Mouse (Mus musculus) embryonic facial prominence, embryonic 11.5 days (tissue): ENCODE results near the gene Syne3. TPM values are rescaled to one million over a fixed set of nuclear protein-coding genes. Genes with fewer than 3 reads are reported as not detected.
A peak's percentile ranks its signal among the peaks of the same experiment; 100 is the strongest.

Source experiments
- ATAC-seq: fragments of 200-750 bp; cut with Nextera tagmentation; replicated peaks from 2 replicates; pipeline ENCODE4 v1.8.0; 2017; ENCODE audit warnings: low read depth; ENCODE audit not compliant: insufficient number of reproducible peaks, low FRiP score, low TSS enrichment
- DNase-seq: peaks from one replicate; pipeline ENCODE4 v3.0.0-alpha.2; 2015; ENCODE audit warnings: low spot score
- H3K27ac ChIP-seq: fragments of 300-500 bp; sonication (generic); replicated peaks from 2 replicates; pipeline ENCODE4 v1.5.1; 2014; ENCODE audit warnings: mild to moderate bottlenecking, low read depth, low read length, control low read depth
- H3K27me3 ChIP-seq: fragments of 300-500 bp; sonication (generic); 2 replicates; pipeline ENCODE4 v1.6.1; 2014; ENCODE audit warnings: mild to moderate bottlenecking, low read length, moderate library complexity, mixed read lengths; ENCODE audit not compliant: control insufficient read depth, insufficient read depth
- H3K36me3 ChIP-seq: fragments of 300-500 bp; sonication (generic); replicated peaks from 2 replicates; pipeline ENCODE4 v1.6.1; 2014; ENCODE audit warnings: low read depth, mild to moderate bottlenecking, low read length, moderate library complexity, mixed read lengths; ENCODE audit not compliant: control insufficient read depth, insufficient read depth
- H3K4me1 ChIP-seq: fragments of 300-500 bp; sonication (generic); 2 replicates; pipeline ENCODE4 v1.6.1; 2014; ENCODE audit warnings: low read length, mixed read lengths; ENCODE audit not compliant: control insufficient read depth, insufficient read depth
- H3K4me2 ChIP-seq: fragments of 300-500 bp; sonication (generic); 2 replicates; pipeline ENCODE4 v1.6.1; 2014; ENCODE audit warnings: low read depth, mild to moderate bottlenecking, control low read depth, low read length, moderate library complexity
- H3K4me3 ChIP-seq: fragments of 300-500 bp; sonication (generic); 2 replicates; pipeline ENCODE4 v1.5.1; 2014; ENCODE audit warnings: low read depth, low read length, control low read depth
- H3K9ac ChIP-seq: fragments of 300-500 bp; sonication (generic); replicated peaks from 2 replicates; pipeline ENCODE4 v1.6.1; 2014; ENCODE audit warnings: mild to moderate bottlenecking, control low read depth, low read length
- H3K9me3 ChIP-seq: fragments of 300-500 bp; sonication (generic); replicated peaks from 2 replicates; pipeline ENCODE4 v1.6.1; 2016; ENCODE audit warnings: mild to moderate bottlenecking, low read length, inconsistent platforms, mixed read lengths; ENCODE audit not compliant: control insufficient read depth
- WGBS: fragments of 180-500 bp; shearing (Covaris S2); extraction: QIAGEN DNeasy Blood & Tissue Kit; methylation state at CpG from one replicate; pipeline ENCODE4 v1.1.7; 2014; 5-methylcytosine and 5-hydroxymethylcytosine counted together
- polyA plus RNA-seq: library from polyadenylated mRNA; unstranded; fragments of >200 nt; fragmentation: Nextera tagmentation; extraction: Ambion mirVana; gene quantifications from 2 replicates; pipeline ENCODE4 v1.2.1, GENCODE M21; 2014

The Syne3 gene
- polyA plus RNA-seq, 1 experiment from 2014 or later, result 0.39 TPM

DNA sequence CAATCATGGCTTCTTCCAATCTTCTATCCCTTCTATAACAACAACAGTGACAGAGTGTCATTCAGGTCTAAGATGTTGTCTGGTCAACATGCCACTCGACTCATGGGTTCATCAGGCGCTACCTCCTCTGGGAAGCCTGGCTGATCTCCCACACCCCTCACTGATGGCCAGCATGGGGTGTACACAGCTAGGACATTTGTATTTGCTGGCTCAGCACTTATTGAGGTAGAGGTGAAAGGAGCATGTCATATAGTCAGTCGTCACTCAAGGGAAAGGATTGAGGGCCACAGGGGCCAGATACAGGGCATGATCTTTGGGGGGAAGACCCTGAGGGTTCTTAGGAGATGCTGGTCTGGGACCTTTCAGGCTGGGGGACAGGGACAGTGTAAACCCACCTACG, 99.9 kb downstream of the Syne3 start:
- ATAC-seq (no peak), DNase-seq (no peak)
- 85% methylated on average over 4 of the region's 4 CpGs for WGBS
- Histone ChIP-seq H3K27me3 (no peaks in the 10 kb centered on the region), H3K27ac (no peak overlapping the region), H3K9me3 (no peaks in the 10 kb centered on the region), H3K4me1 (peaks cover 10% of the 10 kb centered on the region), H3K36me3 (no peaks in the 10 kb centered on the region), H3K4me2 (no peak overlapping the region), H3K4me3 (no peak overlapping the region), H3K9ac (no peak overlapping the region)

DNA sequence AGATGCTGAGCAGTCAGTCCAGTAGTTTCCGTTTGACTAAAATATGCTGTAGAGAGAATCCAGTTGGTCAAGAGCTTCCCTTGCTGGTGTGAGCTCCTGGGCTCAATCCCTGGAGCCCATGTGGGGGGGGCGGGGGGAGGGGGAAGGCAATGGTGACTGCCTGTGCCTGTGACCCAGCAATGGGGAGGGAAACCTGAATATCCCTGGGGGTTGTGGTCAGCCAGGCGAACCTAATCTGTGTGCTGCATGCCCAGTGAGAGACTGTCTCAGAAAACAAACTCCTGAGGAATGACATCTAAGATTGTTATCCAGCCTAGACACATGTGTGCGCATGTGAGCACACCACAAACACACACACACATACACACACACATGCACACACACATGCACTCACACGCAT, 100.6 kb downstream of the Syne3 start:
- Histone ChIP-seq H3K4me1 (peaks cover 13% of the 10 kb centered on the region), H3K27me3 (no peaks in the 10 kb centered on the region), H3K27ac (no peak overlapping the region), H3K36me3 (no peaks in the 10 kb centered on the region), H3K9ac (no peak overlapping the region), H3K4me3 (no peak overlapping the region), H3K9me3 (no peaks in the 10 kb centered on the region), H3K4me2 (no peak overlapping the region)
- no peak; the same call in 1 of the 2 replicates for ATAC-seq
- 45% methylated on average over 5 of the region's 5 CpGs for WGBS
- no peak for DNase-seq

DNA sequence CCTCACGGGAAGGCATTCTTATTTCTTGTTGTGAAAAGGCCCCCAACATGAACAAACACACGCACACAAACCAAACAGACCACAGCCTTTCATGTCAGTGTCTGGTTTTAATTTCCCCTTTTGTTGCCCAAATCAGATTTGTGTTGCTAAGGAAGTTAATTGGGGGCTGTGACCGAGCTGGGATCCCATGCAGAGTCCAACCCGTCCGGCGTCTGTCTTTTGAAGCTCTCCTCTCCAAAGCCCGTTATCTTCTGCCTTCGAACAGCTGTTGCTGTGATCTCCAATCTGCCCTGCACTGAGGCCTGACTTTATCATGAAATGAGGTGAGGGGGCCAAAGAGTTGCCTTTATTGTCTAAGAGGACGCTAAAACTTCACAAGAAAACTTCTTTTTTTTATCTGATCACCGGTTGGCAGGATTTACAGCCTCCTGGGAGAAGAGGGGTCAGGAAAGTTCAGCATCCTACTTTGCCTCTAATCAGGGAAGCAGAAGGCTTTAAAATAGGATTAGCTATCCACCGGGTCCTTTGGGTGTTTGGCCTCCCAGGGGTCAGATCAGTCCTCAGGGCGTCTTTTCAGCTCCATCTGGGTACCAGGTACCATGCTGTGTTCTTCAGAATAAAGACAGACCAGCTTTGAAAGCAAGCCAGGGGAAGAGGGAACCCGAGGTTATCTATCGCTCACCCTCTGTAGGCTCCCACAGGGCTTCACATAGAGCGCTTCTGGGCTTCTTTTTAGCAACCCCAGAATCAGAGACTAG, 101.4 kb downstream of the Syne3 start:
- 4% methylated on average over 15 of the region's 15 CpGs for WGBS
- no peak overlapping the region for H3K4me2 ChIP-seq
- no peak for ATAC-seq

DNA sequence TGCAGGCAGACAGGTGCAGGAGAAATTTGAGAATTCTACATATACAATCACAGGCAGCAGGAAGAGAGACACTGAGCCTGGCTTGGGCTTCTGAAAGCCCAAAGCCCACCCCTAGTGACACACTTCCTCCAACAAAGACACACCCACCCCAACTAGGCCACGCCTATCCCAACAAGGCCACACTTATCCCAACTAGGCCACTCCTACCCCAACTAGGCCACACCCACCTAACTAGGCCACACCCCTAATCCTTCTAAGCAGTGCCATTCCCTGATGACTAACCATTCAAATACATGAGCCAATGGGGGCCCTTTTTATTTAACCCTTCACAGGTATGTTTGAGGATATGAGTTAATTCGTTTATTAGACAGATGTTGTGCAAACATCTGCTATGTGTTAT, 102.5 kb downstream of the Syne3 start:
- no peaks in the 10 kb centered on the region for H3K9me3 ChIP-seq
- H3K9ac ChIP-seq, result no peak overlapping the region
- H3K4me3 ChIP-seq, result no peak overlapping the region
- peaks cover 14% of the 10 kb centered on the region for H3K4me1 ChIP-seq
- no peaks in the 10 kb centered on the region for H3K27me3 ChIP-seq
- H3K4me2 ChIP-seq, result no peak overlapping the region
- WGBS, result 92% methylated on average over 2 of the region's 2 CpGs
- no peaks in the 10 kb centered on the region for H3K36me3 ChIP-seq
- ATAC-seq, result no peak
- H3K27ac ChIP-seq, result no peak overlapping the region
- no peak for DNase-seq

More for the DNA sequence above, 101.4 kb downstream of the Syne3 start:
- Histone ChIP-seq H3K9ac (no peak overlapping the region), H3K27ac (peak overlapping the region; percentile 62), H3K36me3 (no peaks in the 10 kb centered on the region), H3K4me1 (peaks cover 14% of the 10 kb centered on the region), H3K4me3 (no peak overlapping the region), H3K9me3 (no peaks in the 10 kb centered on the region), H3K27me3 (no peaks in the 10 kb centered on the region)
- DNase-seq, result peak; percentile 73

DNA sequence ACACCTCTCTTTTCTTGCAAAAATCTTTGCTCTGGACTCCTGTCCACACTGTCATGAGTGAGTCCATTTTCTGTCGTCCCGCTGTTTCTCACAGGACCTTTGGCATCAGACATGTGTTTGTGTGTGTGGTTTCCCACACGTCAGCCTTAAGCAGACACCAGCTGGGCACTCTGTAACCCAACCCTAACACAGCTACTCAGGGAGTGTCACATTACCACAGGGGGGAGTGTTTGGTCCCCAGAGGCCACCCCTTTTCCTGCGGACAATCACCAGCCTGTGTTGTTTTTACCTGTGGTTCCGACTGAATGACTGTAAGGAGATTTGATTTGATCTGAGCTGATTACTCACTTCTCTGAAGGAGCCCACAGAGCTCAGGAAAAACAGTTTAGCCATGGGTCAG, 105.5 kb downstream of the Syne3 start:
- WGBS, result 5% methylated on average over 5 of the region's 5 CpGs
- no peak overlapping the region for H3K4me3 ChIP-seq
- H3K4me1 ChIP-seq, result peaks cover 14% of the 10 kb centered on the region
- peak; percentile 70 for DNase-seq
- no peaks in the 10 kb centered on the region for H3K27me3 ChIP-seq
- peak; percentile 70 for ATAC-seq
- H3K4me2 ChIP-seq, result peak overlapping the region; percentile 16; the same call in 1 of the 2 replicates
- no peaks in the 10 kb centered on the region for H3K9me3 ChIP-seq
- H3K9ac ChIP-seq, result peak overlapping the region; percentile 22; the same call in 1 of the 2 replicates
- H3K36me3 ChIP-seq, result no peaks in the 10 kb centered on the region
- H3K27ac ChIP-seq, result no peak overlapping the region

DNA sequence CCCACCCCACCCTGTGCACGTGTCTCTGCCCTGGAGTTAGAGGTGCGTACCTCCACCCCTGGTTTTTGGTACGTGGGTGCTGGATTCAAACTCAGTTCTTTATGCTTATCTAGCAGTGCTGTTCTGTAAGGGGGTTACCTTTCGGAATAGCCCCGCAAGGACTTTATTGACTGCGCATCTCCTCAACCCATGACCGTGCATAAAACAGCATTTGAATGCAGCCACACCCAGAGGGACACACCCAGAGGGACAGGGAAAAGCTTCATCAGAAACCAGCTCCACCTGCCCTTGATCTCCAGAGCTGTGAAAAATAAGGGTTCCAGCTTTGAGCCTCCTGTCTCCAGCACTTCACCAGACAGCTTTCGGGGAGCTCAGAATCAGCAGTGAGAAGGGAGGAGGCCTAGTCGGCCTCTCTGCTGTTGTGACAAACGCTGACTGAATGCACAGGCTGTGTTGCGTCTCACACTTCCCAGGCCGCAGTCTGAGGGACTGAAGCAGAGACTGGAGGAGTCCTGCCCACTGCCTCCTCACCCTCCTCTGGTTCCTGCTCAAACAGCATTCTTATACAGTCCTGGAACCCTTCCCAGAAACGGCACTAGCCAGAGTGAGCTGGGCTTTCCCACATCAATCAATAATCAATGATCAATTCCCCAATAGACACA, 107.1 kb downstream of the Syne3 start:
- Histone ChIP-seq H3K9me3 (no peaks in the 10 kb centered on the region), H3K4me1 (peaks cover 4% of the 10 kb centered on the region; the same call in 1 of the 2 replicates), H3K9ac (no peak overlapping the region), H3K36me3 (no peaks in the 10 kb centered on the region), H3K4me3 (no peak overlapping the region), H3K27ac (no peak overlapping the region), H3K27me3 (no peaks in the 10 kb centered on the region), H3K4me2 (no peak overlapping the region)
- DNase-seq (no peak), ATAC-seq (no peak)
- 86% methylated on average over 13 of the region's 13 CpGs for WGBS

DNA sequence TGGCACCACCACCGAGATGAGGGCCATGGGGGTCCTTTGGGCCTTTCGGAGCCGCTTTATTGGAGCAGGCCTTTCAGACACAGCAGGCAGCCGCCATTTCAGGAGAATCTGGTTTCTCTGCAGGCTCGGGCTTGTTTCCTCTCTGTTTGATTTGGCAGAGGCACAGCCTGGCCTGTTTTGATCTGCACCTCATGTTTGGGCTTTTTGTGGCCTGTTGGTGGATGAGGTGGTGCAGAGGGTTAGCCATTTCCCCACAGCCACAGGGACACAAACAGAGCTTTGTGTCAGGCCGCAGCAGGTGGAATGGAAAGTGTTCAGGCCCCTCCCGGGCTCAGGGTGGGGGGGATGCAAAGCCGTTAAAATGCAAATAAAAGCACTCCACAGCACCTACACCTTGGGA, 108.3 kb downstream of the Syne3 start:
- Histone ChIP-seq H3K9ac (no peak overlapping the region), H3K4me3 (no peak overlapping the region), H3K27ac (no peak overlapping the region), H3K4me2 (no peak overlapping the region), H3K4me1 (peaks cover 10% of the 10 kb centered on the region; the same call in 1 of the 2 replicates), H3K9me3 (no peaks in the 10 kb centered on the region), H3K27me3 (no peaks in the 10 kb centered on the region), H3K36me3 (no peaks in the 10 kb centered on the region)
- DNase-seq (no peak), ATAC-seq (no peak)
- 37% methylated on average over 8 of the region's 8 CpGs for WGBS

DNA sequence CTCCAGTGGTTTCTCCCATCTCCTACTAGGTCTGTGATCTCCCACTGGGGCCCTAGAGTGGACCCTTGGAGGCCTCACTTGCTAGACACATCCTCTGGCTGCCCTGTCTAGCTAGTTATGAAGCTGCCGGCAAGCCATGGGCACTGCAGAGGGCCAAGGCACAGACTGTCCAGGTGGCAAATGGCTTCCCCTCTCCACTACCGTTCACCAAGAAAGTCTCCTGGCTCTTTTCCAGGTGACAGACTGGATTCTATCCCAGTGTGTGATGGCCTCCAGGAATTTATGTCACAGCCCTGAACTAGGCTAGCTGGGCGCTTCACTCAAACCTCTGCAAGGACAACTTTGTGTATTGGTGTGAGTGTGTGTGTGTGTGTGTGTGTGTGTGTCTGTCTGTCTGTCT, 109.8 kb downstream of the Syne3 start:
- Histone ChIP-seq H3K27ac (no peak overlapping the region), H3K4me2 (no peak overlapping the region), H3K4me1 (peaks cover 10% of the 10 kb centered on the region; the same call in 1 of the 2 replicates), H3K9ac (no peak overlapping the region), H3K27me3 (no peaks in the 10 kb centered on the region), H3K9me3 (no peaks in the 10 kb centered on the region), H3K4me3 (no peak overlapping the region), H3K36me3 (no peaks in the 10 kb centered on the region)
- ATAC-seq, result no peak
- DNase-seq, result no peak
- 78% methylated on average over 3 of the region's 3 CpGs for WGBS
